Mouse (Mus musculus): Measurements from ENCODE around the gene Cish. TPM values are rescaled to one million over a fixed set of nuclear protein-coding genes. Genes with fewer than 3 reads are reported as not detected.

Cish gene
- polyA plus RNA-seq, 1 experiment from 2014 or later, result 7.4 TPM

DNA sequence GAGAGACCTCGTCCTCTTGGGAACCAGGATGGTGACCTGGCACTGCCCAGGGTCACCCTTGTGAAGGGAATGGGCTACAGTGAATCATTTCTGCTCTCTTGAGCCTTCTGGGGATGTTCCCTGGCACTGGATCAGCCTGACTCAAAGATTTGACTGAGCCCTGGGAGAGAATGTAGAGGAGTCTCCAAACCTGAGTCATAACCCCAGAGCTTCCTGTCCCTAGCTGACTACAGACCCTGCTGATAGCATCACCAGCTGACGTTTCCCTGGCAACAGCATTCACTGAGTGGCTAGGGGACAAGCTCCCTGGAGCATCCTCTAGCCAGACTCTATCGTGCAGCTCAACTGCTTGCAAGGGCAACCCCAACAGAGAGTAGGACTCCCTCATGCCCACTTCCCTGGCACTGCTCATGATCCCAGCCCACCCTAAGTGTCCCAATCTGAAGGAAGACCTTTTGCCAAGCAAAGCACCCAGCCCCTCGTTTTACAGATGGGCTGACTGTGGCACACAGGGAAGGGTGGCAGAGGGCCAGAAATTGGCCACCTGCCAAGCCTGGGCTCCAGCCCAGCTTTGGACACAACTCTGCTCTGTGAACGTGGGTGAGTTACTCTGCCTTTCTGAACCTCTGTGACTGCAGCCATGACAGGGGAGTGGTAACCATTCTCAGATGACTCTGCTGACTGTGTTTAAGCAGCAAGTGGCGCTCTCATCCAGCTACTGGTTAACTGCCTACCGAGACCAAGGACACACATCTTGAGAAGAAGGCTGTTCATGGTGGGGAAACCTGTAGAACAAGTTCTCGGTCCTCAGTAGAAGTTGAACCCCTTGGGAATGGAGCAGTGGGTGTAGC, 17.1 kb upstream of the Cish start:
- Histone ChIP-seq H3K4me1 (peaks cover 19% of the 10 kb centered on the region; the same call in 1 of the 2 replicates), H3K36me3 (replicated peaks) (no peaks in the 10 kb centered on the region), H3K27me3 (replicated peaks) (no peaks in the 10 kb centered on the region), H3K9me3 (no peaks in the 10 kb centered on the region), H3K4me3 (no peak overlapping the region), H3K4me2 (no peak overlapping the region), H3K9ac (no peak overlapping the region), H3K27ac (no peak overlapping the region)
- 0 out of 2 replicates have a peak, but pooled peaks have one; percentile 33 for ATAC-seq (replicated peaks)
- WGBS, result 51% methylated on average over 8 of the region's 8 CpGs

DNA sequence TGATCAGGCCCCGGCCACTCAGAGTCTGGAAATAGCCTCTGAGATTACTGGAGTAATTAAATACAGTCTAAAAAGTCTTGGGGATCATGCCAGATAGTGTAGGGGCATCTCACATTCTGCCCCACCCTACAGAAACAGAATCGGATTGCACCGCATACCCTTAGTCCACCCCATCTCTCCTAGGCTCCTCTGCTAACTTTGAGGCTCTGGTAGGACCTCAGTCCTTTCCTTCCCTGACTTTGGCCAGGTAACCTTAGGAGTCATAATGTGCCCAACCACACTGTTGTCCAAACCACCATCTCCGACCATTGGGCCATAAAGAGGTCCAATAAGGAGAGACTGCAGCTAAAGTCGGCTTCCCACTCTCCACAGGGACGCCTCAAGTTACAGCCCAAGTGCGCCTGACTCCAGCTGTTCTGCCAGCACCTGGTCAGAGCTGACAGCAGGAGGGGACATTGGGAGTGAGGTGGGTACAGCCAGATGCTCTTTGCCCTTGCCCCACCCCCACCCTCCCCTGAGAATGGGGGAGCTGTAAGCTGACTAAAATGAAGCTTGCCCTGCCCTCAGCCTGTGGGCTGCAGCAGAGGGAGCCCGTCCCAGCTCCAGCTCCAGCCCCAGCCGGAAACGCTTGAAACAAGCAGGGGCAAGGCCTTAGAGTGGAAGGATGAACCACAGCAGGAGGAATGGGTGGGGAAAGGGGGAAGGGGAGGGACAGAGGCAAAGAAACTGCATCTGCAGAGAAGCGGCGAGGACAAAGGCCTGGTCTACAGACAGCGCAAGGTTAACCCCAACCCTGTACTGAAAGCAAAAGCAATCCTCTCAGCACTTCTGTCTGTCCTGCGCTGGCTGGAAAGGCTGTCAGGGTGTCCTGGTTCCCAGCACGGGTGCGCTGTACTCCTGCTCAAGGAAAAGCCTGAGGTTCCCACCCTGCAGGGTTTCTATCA, 16.2 kb upstream of the Cish start:
- H3K27ac ChIP-seq, result no peak overlapping the region
- H3K4me3 ChIP-seq, result no peak overlapping the region
- 27% methylated on average over 16 of the region's 16 CpGs for WGBS
- no peaks in the 10 kb centered on the region for H3K36me3 ChIP-seq (replicated peaks)
- ATAC-seq (replicated peaks), result no peak
- no peaks in the 10 kb centered on the region for H3K9me3 ChIP-seq
- no peak overlapping the region for H3K9ac ChIP-seq
- H3K4me2 ChIP-seq, result 0 out of 2 replicates have a peak overlapping the region, but pooled peaks have one; percentile 2
- peaks cover 19% of the 10 kb centered on the region; the same call in 1 of the 2 replicates for H3K4me1 ChIP-seq
- H3K27me3 ChIP-seq (replicated peaks), result no peaks in the 10 kb centered on the region

DNA sequence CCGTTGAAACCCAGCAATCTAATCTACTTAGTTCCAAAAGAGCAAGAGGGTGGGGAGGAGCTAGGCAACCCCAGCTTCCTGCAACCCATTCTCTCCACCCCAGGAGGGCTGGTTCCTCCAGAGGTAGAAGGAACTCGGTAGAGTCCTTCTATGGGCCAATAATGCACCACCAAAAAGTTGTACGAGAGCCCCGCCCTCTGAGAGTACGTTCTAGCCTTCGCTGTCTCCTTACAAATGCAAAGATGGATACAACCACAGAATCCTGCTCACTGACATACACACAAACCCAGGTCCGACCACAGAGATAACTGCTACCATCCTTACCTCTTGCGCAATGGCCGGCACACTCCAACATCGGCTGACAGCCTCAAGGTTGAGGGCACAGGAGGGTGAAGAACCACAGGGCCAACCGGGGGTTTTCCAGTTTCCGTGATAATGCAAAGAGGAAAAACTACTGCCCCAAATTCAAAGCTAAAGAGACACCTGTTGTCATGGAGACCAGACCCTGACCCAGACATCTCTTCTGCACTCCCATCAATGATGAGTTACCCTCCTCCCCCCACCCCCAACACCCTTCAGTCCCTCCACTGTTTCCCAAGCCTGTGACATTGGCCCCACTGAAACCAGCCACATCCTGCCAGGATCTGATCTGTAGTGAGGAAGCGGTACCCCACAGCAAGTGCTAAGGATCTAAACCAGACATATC, 15.4 kb upstream of the Cish start:
- H3K4me2 ChIP-seq, result 0 out of 2 replicates have a peak overlapping the region, but pooled peaks have one; percentile 2
- no peaks in the 10 kb centered on the region for H3K27me3 ChIP-seq (replicated peaks)
- no peaks in the 10 kb centered on the region for H3K9me3 ChIP-seq
- no peak overlapping the region for H3K9ac ChIP-seq
- no peak for ATAC-seq (replicated peaks)
- no peak overlapping the region for H3K27ac ChIP-seq
- no peak overlapping the region for H3K4me3 ChIP-seq
- WGBS, result 47% methylated on average over 13 of the region's 13 CpGs
- H3K4me1 ChIP-seq, result peaks cover 19% of the 10 kb centered on the region; the same call in 1 of the 2 replicates
- H3K36me3 ChIP-seq (replicated peaks), result no peaks in the 10 kb centered on the region

DNA sequence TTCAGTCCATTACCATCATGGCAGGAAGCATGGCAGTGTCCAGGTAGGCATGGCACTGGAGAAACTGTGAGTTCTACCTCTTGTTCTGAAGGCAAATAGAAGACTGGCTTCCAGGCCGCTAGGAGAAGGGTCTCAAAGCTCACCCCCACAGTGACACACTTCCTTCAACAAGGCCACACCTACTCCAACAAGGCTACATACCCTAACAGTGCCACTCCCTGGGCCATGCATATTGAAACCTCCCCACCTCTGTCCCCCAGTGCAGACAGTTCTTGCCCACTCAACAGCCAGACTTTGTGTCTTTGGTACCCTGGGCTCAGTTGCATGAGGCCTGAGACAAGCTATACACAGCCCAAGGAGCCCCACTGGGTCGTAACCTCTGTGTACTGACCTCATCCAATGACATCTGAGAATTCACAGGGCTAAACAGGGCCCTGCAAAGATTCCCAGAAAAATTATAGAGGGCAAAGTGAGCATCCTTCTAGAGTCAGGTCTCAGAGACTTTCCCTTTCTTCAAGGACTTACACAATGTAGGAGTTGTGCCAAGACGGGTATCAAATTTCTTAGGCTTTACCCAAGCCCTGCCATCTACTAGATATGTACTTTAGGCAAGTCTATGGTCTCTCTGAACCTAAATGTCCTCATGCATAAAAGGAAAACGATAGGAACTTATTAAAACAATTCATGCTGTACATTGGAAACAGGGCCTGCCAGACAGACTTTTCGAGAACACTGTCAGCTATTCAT, 14.4 kb upstream of the Cish start:
- Histone ChIP-seq H3K9me3 (no peaks in the 10 kb centered on the region), H3K27me3 (replicated peaks) (no peaks in the 10 kb centered on the region), H3K9ac (no peak overlapping the region), H3K36me3 (replicated peaks) (no peaks in the 10 kb centered on the region), H3K4me2 (no peak overlapping the region), H3K4me3 (no peak overlapping the region), H3K27ac (no peak overlapping the region), H3K4me1 (peaks cover 19% of the 10 kb centered on the region; the same call in 1 of the 2 replicates)
- no peak for ATAC-seq (replicated peaks)
- 90% methylated on average over 5 of the region's 5 CpGs for WGBS

DNA sequence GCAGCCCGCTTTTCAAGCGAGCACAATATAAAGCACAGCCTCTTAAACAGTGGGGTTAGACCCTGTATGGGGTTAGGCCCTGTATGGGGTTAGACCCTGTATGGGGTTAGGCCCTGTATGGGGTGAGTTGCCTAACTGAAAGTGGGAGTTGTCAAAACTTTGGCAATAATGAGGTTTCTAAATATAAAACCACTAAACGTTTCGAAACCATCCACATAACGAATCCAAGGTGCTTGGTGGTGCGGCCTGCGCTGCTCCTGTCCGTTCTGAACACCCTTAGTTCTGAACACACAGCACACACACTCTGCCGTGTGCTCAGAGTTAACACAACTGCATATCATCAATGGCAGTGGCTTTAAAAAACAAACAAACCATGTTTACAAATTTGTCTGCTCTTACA, 12.9 kb upstream of the Cish start:
- H3K4me1 ChIP-seq, result peaks cover 19% of the 10 kb centered on the region; the same call in 1 of the 2 replicates
- no peak overlapping the region for H3K27ac ChIP-seq
- no peak for ATAC-seq (replicated peaks)
- 89% methylated on average over 9 of the region's 9 CpGs for WGBS
- H3K4me2 ChIP-seq, result no peak overlapping the region
- no peak overlapping the region for H3K9ac ChIP-seq
- H3K9me3 ChIP-seq, result no peaks in the 10 kb centered on the region
- H3K4me3 ChIP-seq, result no peak overlapping the region
- no peaks in the 10 kb centered on the region for H3K27me3 ChIP-seq (replicated peaks)
- no peaks in the 10 kb centered on the region for H3K36me3 ChIP-seq (replicated peaks)

DNA sequence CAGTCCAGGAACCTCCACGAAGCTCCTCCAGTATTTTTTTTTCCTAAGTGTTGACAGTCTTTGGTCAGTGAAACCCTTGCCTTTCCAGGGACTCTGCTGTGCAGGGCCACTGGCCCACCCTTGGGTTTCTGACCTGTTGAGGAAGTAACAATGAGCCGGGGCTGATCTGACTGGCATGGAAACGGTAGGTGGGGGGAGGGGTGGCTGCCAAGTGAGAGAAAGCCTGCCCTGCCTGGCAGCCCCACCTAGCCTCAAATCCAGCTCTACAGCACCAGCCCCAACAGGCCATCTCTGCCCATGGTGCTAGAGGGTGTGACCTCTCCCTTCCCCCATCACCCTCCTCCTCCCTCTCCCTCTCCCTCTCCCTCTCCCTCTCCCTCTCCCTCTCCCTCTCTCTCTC, 10.8 kb upstream of the Cish start:
- no peak overlapping the region for H3K4me2 ChIP-seq
- H3K36me3 ChIP-seq (replicated peaks), result no peaks in the 10 kb centered on the region
- WGBS, result 23% methylated on average over 3 of the region's 3 CpGs
- no peak overlapping the region for H3K27ac ChIP-seq
- H3K4me1 ChIP-seq, result peaks cover 12% of the 10 kb centered on the region
- H3K9ac ChIP-seq, result no peak overlapping the region
- no peak for ATAC-seq (replicated peaks)
- H3K27me3 ChIP-seq (replicated peaks), result peaks cover 11% of the 10 kb centered on the region
- no peaks in the 10 kb centered on the region for H3K9me3 ChIP-seq
- no peak overlapping the region for H3K4me3 ChIP-seq

DNA sequence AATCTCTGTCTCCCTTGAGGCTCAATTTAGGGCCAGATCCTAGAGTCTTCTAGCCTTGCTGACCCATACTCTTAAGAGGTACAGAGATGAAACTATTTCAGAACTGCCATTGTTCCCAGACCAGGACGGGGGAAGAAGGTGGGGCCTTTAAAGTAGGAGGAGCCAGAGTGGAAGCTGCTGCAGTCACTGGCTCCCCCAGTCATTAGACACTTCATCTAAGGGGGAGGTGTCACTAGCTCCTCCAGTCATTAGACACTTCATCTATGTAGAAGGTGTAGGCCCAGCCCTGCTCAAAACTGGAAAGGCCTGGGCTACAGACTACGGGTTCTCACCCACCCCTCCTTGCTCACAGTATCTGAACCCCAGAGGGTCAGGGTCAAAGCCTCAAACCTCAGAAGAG, 8.5 kb upstream of the Cish start:
- Histone ChIP-seq H3K9me3 (no peaks in the 10 kb centered on the region), H3K4me1 (peaks cover 9% of the 10 kb centered on the region), H3K4me2 (no peak overlapping the region), H3K9ac (no peak overlapping the region), H3K27ac (no peak overlapping the region), H3K27me3 (replicated peaks) (peaks cover 11% of the 10 kb centered on the region), H3K4me3 (no peak overlapping the region), H3K36me3 (replicated peaks) (no peaks in the 10 kb centered on the region)
- WGBS, result 72% methylated on average over 2 of the region's 2 CpGs
- no peak for ATAC-seq (replicated peaks)

DNA sequence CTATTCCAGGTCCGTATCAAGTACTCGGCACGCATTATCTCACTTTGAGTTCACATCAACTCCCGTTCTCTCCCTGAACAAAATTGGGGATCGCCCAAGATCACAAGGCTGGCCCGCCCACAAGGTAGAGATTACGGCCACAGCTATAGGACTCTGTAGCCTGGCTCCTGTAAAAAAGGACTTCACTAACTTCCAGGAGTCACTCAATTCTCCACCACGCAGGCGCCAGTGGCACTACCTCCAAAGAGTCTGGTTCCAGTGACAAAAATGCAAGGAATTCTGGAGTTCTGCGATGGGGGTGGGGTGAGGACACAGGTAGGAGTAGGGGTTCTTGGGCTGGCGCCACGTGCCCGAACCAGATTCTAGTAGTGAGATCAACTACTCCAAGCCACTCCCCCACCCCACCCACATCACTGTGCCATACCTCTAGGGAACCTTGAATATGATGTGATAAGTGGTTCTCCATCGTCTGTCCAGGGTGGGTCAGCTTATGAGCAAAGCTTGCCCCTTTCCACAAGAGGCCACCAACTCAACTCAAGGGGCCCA, 7.6 kb upstream of the Cish start:
- WGBS, result 95% methylated on average over 14 of the region's 14 CpGs
- ATAC-seq (replicated peaks), result no peak
- H3K4me2 ChIP-seq, result 0 out of 2 replicates have a peak overlapping the region, but pooled peaks have one; percentile 53

DNA sequence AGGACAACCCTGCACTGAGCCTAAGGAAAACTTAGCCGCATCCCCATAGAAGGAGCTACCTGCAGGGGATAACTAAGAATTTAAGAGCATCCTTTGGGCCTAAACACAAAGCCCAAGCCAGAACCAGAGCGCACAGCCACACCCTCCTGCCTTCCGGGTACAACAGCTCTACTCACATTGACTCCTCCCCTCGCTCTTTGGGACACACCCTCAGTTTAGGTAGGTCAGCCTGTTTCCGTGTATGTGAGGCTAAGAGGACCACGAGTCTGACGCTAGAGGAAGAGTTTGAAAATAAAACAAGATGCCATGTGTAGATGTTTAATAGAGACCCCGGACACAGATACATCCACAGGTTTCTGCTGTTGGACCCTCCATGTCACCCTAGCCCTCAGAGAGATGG, 7.1 kb upstream of the Cish start:
- Histone ChIP-seq H3K27ac (no peak overlapping the region), H3K27me3 (replicated peaks) (peaks cover 11% of the 10 kb centered on the region), H3K4me3 (no peak overlapping the region), H3K4me1 (peaks cover 9% of the 10 kb centered on the region), H3K9ac (no peak overlapping the region), H3K36me3 (replicated peaks) (no peaks in the 10 kb centered on the region), H3K4me2 (peak overlapping the region; percentile 53; the same call in 1 of the 2 replicates), H3K9me3 (no peaks in the 10 kb centered on the region)
- 0 out of 2 replicates have a peak, but pooled peaks have one; percentile 7 for ATAC-seq (replicated peaks)
- 30% methylated on average over 8 of the region's 8 CpGs for WGBS

More for the DNA sequence above, 7.6 kb upstream of the Cish start:
- Histone ChIP-seq H3K27me3 (replicated peaks) (peaks cover 11% of the 10 kb centered on the region), H3K9me3 (no peaks in the 10 kb centered on the region), H3K4me1 (peaks cover 9% of the 10 kb centered on the region), H3K27ac (no peak overlapping the region), H3K36me3 (replicated peaks) (no peaks in the 10 kb centered on the region), H3K9ac (no peak overlapping the region), H3K4me3 (no peak overlapping the region)

DNA sequence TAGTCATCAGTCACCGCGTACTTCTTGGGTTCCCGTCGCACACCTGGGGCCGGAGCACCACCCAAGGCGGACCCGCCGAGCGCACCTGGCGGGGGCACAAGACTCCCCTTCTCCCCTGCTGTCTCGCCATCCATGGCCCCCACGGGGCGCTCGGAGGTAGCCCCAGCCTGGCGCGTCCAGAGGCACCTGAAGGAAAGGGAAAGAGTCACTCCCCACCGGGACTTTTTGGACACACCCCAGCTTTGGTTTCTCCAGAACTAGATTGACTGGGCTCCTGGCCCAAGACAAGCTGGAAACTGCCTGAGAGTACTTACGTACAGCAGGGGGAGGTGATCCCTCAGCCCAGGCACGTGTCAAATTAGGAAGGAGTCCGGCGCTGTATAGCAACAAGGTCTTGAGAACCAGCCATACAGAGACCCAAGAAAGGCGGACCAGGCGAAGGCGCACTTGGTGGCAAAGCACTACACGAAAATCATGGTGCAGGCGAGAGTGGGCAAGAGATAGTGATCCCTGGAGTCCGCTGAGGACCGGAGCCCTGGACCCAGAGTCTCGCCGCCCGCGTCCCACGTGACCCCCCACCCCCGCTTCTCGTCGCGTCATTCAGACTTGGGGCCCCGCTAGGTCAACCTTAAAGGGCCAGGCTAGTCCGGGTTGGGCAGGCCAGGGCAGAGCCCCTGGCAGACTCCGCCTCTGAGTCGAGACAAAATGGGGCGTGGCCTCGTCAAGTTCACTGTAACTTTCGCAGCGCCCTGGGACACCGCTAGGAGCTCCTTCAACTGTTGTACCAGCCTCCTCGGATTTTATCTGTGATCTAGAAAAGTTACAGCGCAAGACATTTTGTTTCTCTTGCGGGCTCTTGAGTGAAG, 6.4 kb upstream of the Cish start, which contains the start of gene Mapkapk3:
TSS of gene Mapkapk3 (minus strand) at position 667 of the 866 bp plus-strand sequence.
- H3K36me3 ChIP-seq (replicated peaks), result no peaks in the 10 kb centered on the region
- no peaks in the 10 kb centered on the region for H3K9me3 ChIP-seq
- peak within 1 kb of the TSS; percentile 28 for H3K4me3 ChIP-seq
- no peak within 1 kb of the TSS for H3K27ac ChIP-seq
- peak within 1 kb of the TSS; percentile 53 for H3K4me2 ChIP-seq
- peaks cover 11% of the 10 kb centered on the region for H3K27me3 ChIP-seq (replicated peaks)
- WGBS, result 3% methylated on average over 48 of the region's 49 CpGs
- H3K4me1 ChIP-seq, result peaks cover 9% of the 10 kb centered on the region
- no peak within 1 kb of the TSS for H3K9ac ChIP-seq
- peak; percentile 40 for ATAC-seq (replicated peaks)

Data from midbrain, embryonic 15.5 days (tissue).